Mouse (Mus musculus) adrenal gland, postnatal 36 days (tissue): Measurements from ENCODE around the gene Ptprn. TPM values are rescaled to one million over a fixed set of nuclear protein-coding genes. Genes with fewer than 3 reads are reported as not detected.
"Not testable (repeated sequence)": the region's sequence is repeated elsewhere in the genome, so short reads cannot be mapped to it uniquely, and the experiment has no call there.

Experiments
- DNase-seq, 2 experiments: peaks; one replicate each; pipeline ENCODE4 v3.0.0; 2021; ENCODE audit warnings: mixed read lengths in 1 of 2
- total RNA-seq, 2 experiments: library from RNA; stranded (reverse); gene quantifications; 2 replicates each; pipeline ENCODE4 v1.2.3; 2021

Ptprn gene
- total RNA-seq, 2 experiments from 2014 or later, result 38.2 to 54.2 TPM

DNA sequence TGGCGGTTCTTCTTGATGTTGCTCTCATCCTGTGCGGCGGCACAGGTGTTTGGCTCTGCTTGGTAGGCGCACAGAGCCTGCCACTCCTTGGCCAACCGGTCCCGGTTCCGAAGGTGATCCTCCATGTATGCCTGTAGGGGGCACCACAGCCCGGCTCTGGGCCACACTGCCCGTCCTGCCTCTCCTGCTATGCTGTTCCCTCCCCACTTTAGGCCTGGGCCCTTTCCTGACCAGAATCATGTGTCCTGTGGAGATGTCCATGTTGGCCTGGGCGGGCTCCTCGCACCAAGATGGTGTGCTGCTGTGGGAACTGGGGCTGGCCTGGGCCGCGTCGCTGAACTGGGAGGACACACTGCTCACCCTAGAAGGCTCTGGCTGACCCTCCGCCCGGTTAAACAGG, 11.3 kb downstream of the Ptprn start:
- DNase-seq, result no peak

DNA sequence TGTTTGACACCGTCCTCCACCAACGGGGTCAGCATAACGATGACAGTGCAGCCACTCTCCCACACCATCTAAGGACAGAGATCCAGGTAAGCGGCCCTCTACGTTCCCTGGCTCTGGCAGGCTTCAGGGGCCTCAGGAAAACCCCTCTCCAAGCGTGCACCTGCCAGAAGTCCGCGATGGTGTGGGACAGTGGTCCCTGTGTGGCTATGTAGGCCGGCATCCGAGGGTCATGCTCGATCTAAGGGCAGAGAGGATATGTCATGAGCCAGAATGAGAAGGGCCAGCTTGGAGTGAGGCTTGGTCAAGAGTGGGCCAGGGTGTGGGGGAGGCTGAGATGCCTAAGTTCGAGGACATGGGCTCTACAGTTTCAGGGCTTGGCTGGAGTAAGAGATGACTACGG, 12.0 kb downstream of the Ptprn start:
- DNase-seq, result no peak

DNA sequence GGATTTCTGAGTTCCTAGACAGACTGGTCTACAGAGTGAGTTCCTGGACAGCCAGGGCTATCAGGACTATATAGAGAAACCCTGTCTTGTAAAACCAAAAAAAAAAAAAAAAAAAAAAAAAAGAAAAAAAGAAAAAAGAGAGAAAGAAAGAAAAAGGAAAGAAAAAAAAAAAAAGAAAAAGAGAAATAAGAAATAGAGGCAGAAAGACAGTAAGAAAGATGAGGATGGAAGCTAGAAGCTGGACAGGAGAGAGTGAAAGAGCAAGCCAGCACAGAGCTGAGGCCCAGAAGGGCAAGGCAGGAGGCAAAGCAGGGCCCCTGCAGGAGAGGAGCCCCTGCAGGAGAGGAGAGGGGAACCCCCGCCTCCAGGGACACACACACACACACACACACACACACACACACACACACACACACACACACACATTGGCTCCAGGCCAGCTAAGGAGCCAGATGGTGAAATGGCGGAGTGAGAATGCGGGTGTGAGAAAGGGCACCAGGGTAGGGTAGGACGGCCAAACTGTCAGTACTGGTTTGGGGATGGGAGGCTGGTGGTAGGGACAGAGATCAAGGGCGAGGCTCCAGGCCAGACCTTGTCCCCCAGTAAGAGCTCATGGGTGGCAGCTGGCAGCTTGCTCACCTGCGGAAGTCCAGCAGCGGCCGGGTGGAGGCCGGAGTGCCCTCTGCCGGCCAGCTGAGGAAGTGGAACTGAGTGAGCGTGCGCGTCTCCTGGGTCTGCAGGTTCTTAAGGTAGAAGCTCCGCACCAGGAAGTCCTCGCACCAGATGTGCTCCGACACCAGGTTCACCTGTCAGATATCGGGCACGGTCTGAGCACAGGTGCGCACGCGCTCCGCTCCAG, 13.0 kb downstream of the Ptprn start:
- peak; percentile 85 to 88 for DNase-seq

DNA sequence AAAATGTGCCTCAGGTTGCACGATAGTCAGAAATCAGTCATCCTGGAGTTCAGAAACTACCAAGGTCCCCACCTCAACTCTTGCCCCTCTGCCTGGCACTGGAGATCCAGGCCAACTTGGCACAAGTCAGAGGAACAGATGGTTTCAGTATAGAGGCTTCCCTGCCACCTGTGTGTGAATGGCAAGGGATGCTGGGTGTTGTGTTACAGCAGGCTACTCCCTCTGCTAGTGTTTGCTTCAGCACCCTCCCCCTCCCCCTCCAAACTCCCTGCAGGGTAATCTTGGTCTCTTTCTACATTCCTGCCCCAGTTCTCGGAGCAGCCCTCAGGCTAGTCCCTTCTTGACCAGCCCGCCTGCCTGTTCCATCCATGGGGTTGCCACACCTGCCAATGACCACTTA, 13.8 kb downstream of the Ptprn start:
- no peak for DNase-seq

DNA sequence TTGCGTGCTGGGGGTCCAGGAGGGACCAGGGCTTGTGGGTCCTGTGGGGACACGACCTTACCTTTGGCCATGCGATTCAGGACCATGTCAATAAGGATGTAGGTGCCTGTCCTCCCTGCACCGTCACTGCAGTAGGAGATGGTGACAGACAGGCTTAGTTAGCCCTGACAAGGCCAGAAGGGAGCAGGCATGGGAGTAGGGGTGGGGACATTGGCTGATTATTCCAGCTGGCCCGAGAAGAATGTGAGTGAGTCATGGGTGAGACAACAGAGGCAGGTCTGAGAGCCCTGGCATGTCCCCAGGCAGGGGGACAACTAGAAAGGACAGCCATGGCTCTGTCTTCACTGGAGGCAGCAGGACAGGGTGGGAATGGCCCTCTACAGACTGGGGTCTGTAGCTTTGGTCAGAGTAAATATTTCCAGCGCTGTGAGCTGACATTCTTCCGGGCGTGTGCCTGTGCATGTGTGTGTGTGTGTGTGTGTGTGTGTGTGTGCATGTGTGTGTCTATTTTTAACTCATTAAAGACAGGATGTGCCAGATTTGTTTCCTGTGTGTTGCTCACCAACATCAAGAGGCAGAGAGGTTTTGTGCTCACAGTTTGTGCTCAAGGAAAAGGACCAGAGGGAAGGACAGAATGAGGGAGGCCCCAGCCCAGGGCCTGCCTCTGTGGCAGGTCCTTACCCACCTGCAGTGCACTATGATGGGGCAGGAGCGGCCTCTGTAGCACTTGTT, 16.1 kb downstream of the Ptprn start:
- peak; percentile 84 for DNase-seq

DNA sequence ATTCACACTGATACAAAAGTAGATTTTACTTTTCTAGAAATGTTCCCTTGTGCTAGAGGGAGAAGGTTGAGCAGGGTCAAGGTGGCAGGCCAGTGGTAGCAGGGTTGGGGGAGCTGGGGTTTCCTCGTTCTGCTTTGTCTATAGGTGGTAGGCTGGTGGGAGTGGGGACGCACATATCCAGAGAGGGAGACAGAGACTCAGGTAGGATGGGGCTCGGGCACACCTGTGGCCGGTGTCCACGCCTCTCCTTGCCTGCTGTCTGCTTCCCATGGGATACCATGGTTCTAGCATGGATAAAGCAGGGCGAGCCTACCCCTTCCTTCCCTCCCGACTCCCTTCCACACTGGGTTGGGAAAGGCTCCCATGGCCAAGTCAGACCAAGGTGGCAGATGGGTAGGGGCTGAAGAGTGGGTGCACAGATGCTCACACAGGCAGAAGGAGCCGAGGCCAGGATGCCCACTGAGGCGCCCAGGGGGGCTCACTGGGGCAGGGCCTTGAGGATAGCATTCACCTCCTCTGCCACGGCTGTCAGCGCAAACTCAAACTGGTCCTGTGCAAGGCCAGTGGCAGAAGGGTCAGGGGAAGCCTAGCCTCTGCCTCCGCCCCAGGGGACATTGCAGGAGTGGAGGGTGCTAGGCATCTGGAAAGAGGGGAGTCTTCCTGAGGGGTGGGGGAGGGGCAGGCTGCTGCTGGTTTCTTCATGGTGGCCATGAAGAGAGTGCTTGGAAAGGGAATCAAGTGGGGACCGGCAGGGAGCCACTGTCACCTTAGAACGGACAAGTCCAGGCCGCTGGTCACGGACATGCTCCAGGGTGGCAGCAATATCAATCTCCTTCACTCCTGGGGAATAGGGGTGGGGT, 17.0 kb downstream of the Ptprn start:
- DNase-seq, result peak in 1 of 2 experiments; percentile 20

DNA sequence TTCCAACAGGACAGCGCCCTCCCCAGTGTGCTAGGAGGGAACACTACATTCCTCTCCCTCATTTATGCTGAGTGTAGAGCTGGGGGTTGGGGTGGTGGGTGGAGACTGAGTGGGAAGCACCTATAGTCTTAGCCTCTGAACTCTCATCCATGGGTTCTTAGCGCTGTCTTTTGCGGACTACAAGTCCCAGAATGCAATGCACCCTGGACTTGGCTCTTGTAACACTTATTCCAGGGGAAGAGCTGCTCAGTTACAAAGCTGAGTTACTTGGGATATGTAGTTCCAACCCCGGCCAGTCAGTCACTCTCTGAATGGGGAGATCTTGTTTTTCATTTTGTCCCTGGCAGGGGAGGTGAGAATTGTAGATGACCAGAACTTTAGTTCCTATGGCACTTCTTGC, 19.5 kb downstream of the Ptprn start:
- DNase-seq, result peak; percentile 31 to 51

DNA sequence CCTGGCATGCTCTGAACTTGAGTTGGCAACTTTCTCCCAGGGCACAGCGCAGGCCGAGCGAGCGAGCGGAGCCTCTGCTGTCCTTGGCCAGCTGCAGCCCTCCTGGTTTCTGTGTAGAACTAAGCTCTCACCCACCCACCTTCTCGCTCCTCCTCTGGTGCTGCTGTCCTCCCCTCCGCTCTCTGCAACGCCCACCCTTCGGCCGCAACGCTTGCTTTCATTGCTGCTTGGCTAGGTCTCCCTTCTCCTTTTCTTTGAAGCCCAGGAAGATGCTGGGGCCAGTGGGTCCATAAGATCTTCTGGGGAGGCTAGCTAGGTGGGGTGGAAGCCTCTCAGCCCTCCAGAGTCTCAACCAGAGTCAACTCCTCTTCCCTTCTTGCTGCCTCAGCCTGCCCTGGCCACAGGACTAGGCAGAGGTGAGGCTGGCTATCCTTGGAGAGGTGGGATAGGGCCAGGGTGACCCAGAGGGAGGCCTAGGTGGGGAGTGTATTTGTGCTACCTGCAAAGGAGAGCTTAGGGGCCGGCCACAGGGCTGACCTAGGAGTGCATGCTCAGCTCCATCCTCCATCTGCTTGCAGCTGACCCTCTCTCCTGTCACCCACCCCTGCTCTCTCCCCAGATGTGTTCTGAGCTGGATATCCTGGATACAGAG, 20.0 kb downstream of the Ptprn start:
- DNase-seq, result no peak

DNA sequence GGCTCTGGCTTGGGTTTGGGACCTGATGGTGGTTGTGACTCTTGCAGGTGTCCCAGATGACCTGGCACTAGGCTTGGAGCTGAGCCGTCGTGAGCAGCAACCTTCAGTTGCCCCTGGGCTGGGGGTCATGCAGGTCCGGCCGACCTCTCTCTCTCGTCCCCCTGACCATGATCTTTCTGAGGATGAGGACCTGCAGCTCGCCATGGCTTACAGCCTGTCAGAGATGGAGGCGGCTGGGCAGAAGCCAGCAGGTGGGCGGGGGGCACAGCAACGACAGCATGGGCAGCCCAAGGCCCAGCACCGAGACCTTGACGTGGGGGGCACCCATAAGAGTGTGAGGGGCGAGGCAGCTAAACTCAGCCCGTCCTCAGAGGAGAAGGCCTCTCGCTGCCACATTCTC, 20.9 kb downstream of the Ptprn start:
- DNase-seq, result no peak

DNA sequence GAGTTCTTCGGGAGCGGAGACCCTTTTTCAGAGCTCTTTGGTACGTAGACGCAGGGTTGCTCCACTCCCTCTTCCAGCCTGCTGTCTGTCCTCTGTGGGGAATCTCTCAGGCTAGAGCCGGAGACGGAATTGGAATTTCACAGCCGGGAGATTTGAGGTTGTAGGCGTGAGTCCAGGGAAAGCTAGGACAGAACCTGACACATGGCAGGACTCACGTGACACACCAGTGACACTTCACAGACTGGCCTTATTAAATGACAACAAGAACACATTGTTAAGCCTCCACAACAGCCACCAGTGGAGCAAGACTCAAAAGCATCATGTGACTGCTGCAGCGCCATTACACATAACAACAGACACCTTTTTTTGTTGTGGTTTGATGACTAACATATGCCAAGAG, 24.7 kb downstream of the Ptprn start:
- DNase-seq, result no peak

DNA sequence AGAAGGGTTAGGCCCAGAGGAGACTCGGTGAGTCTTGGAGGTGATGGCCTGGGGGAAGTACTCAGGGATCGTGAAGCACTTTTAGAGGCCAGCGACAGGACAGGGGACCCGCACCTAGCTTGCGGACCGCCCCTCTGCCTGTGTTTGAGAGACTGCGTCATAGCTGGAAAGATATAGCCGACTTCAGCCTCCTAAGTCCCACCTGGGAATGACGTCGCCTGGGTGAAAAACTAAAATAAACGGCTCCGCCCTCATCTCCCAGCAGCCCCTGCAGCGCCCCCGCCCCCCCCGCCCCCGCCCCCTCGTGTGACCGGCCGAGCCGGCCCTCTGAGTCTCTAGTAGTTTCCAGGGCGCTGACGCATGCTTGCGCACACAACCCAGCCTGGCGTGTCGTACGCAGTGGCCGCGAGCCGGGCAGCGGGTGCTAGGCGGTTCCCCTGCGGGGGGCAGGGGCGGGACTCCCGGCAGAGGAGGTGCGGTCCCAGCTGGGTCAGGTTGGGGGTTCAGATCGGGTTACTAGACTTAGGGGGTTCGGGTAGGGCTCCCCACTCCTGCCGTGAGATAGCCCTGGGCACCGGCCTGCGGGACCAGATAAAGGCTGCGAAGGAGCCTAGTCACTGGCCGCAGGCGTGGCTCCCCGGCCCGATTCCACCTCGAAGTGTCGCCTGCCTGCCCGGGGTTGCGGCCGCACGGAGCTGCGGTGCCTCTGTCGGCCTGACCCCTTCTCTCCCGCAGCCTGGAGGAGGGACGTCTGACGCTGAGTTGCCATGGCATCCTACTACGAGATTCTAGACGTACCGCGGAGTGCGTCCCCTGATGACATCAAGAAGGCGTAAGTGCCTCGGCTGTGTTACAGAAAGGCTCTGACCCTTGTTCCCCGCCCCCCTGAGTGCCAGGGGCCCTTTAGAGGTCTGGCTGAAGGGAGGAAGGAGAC, 27.9 kb downstream of the Ptprn start, which contains the start of gene Dnajb2:
Dnajb2 (plus strand) TSS at position 290 of the 934 bp plus-strand sequence.
- DNase-seq, result peak; percentile 93 to 94

DNA sequence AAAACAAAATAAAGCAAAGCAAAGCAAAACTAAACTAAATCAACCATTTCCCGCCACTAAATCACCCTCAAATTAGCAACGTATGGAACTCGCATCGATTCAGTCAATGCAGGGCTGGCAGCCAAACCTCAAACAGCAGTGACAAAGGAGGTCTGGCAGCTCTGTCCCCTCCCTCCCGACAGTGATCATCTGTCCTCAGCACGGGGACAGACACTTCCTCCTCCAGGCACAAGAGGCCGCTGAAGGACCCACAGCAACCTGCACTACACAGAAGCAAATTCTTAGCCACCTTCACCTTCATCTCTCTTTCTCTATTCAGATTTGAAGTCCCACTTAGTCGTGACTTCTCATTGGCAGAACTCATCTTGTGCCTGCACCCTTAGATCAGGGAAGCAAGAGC, 29.7 kb downstream of the Ptprn start:
- DNase-seq, result peak; percentile 77 to 80

DNA sequence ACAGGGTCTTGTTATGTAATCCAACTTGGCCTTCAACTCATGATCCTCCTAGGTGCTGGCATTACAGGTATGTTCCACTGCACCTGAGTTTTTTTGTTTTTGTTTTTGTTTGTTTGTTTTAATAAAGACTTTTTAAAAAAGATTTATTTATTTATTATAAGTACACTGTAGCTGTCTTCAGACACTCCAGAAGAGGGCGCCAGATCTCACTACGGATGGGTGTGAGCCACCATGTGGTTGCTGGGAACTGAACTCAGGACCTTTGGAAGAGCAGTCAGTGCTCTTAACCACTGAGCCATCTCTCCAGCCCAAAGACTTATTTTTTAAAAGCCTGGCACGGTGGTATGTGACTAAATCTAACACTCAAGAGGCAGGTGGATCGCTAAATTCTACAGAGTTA, 31.8 kb downstream of the Ptprn start:
- not testable (repeated sequence) for DNase-seq

DNA sequence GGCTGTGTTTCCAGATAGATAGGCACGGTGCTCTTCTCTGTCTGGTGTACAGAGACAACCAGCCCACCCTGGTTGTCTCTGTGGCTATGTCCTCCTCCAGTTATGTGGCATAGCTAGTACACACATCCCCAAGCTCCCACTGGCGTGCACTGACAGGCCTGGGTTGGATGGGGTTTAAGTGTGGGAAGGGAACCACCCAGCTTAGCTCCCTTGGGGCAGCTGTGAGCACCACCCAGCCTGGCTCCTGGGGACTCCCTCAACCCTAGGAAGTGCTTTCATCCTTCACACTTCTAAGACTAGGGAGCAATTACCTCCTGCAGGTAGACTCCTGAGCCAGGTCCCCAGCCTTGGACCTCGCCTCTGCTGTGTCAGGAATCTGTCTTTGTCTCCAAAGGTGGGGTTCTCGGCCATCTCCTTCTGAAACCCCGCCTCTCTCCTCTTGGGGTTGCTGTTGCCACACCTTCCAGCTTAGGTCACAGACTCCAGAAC, 32.6 kb downstream of the Ptprn start, which contains the start of gene A630095N17Rik:
A630095N17Rik (minus strand) TSS at position 439 of the 489 bp plus-strand sequence.
- no peak for DNase-seq

DNA sequence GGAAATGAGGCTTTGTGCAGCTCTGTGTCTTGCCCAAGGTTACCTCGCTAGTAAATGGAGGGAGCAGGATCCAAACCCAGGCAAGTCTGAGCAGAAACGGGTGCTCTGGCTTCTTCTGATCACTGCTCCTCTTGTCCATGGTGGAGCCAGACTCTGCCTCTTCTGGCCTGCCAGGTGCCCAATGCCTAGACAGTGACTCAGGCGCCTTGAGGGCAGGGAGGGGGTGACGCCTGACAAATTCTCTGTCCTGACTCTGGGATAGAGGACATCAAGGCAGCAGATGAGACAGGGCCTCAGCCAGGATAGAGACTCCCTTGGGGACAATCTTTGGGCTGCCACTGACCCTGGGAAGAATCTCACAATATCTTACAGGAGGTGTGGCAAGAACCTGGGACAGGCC, 33.1 kb downstream of the Ptprn start:
- no peak for DNase-seq

DNA sequence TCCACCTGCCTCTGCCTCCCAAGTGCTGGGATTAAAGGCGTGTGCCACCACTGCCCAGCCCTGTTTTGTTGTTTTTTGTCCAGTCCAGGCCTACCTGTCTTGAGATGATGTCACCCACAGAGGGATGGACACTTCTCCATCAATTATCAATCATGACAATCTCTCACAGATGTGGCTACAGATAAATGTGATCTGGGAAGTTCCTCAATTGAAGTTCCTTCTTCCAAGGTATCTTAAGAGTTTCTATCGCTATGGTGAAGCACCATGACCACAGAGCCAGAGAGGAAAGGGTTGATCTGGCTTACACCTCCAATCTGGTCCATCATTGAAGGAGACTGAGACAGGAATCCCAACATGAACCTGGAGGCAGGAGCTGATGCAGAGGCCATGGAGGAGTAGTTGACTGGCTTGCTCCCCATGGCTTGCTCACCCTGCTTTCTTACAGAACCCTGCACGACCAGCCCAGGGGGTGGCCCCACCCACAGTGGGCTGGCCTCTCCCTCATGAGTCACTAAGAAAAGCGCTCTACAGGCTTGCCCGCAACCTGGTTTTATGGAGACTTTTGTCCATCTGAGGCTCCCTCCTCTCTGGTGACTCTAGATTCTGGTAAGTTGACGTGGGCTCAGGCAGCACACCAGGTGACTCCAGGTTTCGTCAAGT, 33.8 kb downstream of the Ptprn start:
- DNase-seq, result peak; percentile 35 to 59

DNA sequence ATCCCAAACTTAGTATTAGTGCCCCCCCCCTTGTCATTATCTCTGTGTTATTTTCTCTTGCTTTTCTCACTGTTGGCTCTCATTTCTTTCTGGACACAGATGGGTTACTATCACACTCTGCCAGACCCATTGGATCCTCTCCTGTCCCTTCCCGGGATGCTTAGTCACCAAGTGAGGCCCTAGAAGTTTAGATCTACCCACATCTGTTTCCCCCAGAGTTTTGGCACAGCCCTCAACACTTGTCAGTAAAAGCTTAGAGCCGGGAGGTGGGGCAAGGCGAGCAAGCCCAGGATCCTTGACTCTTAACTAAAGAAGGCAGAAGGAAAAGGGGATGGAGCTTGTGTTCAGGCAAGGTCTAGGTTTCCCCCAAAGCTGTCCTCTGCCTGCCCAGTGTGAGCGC, 35.1 kb downstream of the Ptprn start:
- no peak for DNase-seq

DNA sequence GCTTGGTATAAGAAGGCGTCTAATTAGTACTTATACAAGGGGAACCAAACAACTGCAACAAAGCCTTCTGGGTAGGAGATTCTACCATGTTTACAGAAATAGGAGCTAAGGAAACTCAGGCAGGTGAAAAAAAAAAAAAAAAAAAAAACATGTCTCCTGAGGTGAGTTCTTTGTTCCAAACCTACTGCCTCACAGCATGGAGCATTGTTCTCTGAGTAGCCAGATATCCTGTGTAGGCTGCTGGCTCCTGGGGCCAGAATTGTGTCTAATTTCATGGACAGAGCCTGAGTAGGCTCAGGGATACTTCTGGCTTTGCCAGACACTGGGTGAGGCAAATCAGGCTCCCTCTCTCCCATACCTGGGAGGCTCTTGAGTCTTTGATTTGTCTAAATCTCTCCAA, 36.6 kb downstream of the Ptprn start:
- no peak for DNase-seq

DNA sequence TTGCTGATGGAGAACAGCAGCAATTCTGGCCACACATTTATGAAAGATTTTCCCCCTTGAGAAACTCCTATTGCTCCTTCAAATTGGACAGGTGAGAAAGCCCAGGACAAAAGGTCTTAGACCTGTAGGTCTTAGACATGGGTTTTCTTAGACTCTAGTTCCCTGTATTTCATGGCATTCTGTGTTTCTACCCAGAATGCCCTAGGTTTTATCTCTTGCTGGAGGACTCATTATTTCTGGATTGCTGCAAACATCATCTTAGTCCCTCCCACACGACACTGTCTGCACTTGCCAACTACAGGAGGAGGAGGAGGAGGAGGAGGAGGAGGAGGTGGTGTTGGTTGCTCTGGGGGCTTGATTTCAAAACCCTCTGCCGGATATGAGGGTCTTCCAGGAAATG, 38.2 kb downstream of the Ptprn start:
- no peak for DNase-seq

DNA sequence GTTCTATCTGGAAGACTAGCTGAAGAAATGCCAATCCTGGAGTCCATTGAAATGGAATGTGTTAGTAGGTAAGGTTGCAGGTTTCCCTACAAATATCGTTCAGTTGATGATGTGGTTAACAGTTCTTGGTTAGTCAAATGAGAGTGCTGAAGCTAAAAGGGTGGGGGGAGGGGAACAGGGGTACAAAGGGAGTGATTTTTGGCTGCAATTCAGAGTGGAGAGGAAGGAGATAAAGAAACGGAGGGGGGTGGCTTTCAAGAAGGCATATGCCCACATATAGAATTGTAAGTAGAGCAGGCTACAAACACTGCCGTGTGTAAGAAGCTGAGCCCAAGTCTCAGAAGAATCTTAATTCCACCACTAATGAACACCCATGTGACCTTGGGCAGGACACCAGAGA, 38.8 kb downstream of the Ptprn start:
- no peak for DNase-seq
